Mouse (Mus musculus) limb, embryonic 15.5 days (tissue): Measurements from ENCODE around the gene Rgma. TPM values are rescaled to one million over a fixed set of nuclear protein-coding genes. Genes with fewer than 3 reads are reported as not detected.

ENCODE experiments used
- ATAC-seq: fragments of 200-750 bp; cut with Nextera tagmentation; 2 replicates; pipeline ENCODE4 v1.8.0; 2017; ENCODE audit warnings: low read depth, moderate TSS enrichment; ENCODE audit not compliant: insufficient number of reproducible peaks, low FRiP score, low TSS enrichment
- H3K27ac ChIP-seq: fragments of 300-500 bp; sonication (generic); 2 replicates; pipeline ENCODE4 v1.5.1; 2015; ENCODE audit warnings: moderate library complexity, mild to moderate bottlenecking, inconsistent platforms
- H3K27me3 ChIP-seq: fragments of 300-500 bp; sonication (generic); 2 replicates; pipeline ENCODE4 v1.6.1; 2015; ENCODE audit warnings: inconsistent platforms
- H3K36me3 ChIP-seq: fragments of 300-500 bp; sonication (generic); 2 replicates; pipeline ENCODE4 v1.6.1; 2015; ENCODE audit warnings: inconsistent platforms
- H3K4me1 ChIP-seq: fragments of 300-500 bp; sonication (generic); 2 replicates; pipeline ENCODE4 v1.6.1; 2015; ENCODE audit warnings: inconsistent platforms
- H3K4me2 ChIP-seq: fragments of 300-500 bp; sonication (generic); 2 replicates; pipeline ENCODE4 v1.6.1; 2015; ENCODE audit warnings: mild to moderate bottlenecking, inconsistent platforms
- H3K4me3 ChIP-seq: fragments of 300-500 bp; sonication (generic); 2 replicates; pipeline ENCODE4 v1.5.1; 2015; ENCODE audit warnings: mild to moderate bottlenecking, inconsistent platforms
- H3K9ac ChIP-seq: fragments of 300-500 bp; sonication (generic); 2 replicates; pipeline ENCODE4 v1.6.1; 2015; ENCODE audit warnings: inconsistent platforms
- H3K9me3 ChIP-seq: fragments of 300-500 bp; sonication (generic); 2 replicates; pipeline ENCODE4 v1.6.1; 2016; ENCODE audit warnings: inconsistent platforms
- WGBS: fragments of 180-500 bp; shearing (Covaris S2); methylation state at CpG from one replicate; pipeline ENCODE4 v1.1.7; 2015; 5-methylcytosine and 5-hydroxymethylcytosine counted together
- polyA plus RNA-seq: library from polyadenylated mRNA; unstranded; fragments of >200 nt; fragmentation: Nextera tagmentation; extraction: Ambion mirVana; gene quantifications from 2 replicates; pipeline ENCODE4 v1.2.1, GENCODE M21; 2015

Rgma gene
- polyA plus RNA-seq, 1 experiment from 2014 or later = 17.1 TPM

DNA sequence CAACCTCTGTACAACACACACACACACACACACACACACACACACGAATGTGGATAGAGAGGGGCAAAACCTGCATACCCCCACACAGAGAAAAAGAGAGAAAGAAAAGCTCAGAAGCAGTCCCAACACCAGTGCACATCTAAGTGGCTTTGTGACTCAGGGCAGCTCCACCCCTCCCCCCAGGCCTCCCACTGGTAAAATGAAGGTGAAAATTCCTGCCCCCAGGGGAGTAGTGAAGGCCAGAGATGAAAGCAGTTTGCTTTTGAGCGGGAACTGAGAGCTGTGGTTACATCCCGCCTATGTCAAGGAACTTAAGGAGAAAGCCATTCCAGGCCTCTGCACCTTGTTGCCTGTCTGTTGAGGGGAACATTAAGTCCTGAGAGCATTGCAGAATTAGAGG lies 28.2 kb downstream of the Rgma start:
- Histone ChIP-seq H3K4me1 (peaks cover 41% of the 10 kb centered on the region), H3K27ac (no peak overlapping the region), H3K9me3 (no peaks in the 10 kb centered on the region), H3K9ac (no peak overlapping the region), H3K4me3 (no peak overlapping the region), H3K4me2 (no peak overlapping the region), H3K36me3 (peaks cover 32% of the 10 kb centered on the region), H3K27me3 (no peaks in the 10 kb centered on the region)
- WGBS = 26% methylated on average over 3 of the region's 3 CpGs
- no peak for ATAC-seq

DNA sequence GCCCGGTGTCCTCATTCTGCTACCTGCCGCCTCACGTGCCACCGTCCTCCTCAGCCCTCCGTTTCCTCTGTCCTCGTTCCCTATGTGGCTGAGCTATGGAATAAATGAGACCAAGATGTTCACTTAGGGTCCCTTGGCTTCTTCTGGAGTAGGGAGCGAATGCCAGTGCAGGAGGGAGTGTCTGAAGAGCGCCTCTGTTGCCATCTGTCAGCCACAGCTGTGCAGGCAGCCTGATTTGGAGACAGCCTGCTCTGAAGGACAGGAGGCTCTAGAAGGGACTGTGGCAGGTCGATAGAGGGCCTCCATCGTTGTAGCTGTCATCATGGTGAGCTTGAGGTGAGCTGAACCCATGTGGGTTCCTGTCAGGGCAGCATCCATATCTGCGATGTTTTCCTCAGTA lies 30.2 kb downstream of the Rgma start:
- Histone ChIP-seq H3K9me3 (no peaks in the 10 kb centered on the region), H3K27me3 (no peaks in the 10 kb centered on the region), H3K36me3 (peaks cover 45% of the 10 kb centered on the region)

DNA sequence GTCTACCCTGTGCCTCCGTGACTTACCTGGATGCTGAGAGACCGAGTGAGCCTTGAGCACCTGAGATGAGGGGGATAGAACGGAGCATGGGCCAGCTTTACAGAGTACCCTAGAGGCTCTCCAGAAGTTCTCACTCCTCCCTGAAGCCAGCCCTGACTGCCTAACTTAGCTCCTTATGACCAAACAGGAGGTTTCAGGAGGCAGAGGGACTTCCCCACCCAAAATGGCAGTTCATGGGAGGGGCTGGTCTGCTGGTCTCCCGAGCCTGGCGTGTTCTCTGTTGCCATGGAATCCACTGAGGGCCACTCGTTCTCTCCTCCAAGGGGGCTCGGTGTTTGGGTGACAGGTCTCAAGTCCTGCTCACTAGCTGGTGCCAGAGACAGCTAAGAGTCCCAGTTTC lies 36.2 kb downstream of the Rgma start:
- Histone ChIP-seq H3K27me3 (no peaks in the 10 kb centered on the region), H3K4me2 (no peak overlapping the region), H3K9me3 (no peaks in the 10 kb centered on the region), H3K36me3 (peaks cover 71% of the 10 kb centered on the region), H3K4me1 (peaks cover 44% of the 10 kb centered on the region), H3K9ac (no peak overlapping the region), H3K27ac (peak overlapping the region; percentile 65), H3K4me3 (no peak overlapping the region)
- no peak for ATAC-seq
- WGBS = 69% methylated on average over 7 of the region's 7 CpGs

More for the DNA sequence above, 30.2 kb downstream of the Rgma start:
- Histone ChIP-seq H3K27ac (no peak overlapping the region), H3K9ac (no peak overlapping the region), H3K4me1 (peaks cover 21% of the 10 kb centered on the region), H3K4me2 (no peak overlapping the region), H3K4me3 (no peak overlapping the region)
- ATAC-seq = no peak
- WGBS = 93% methylated on average over 11 of the region's 11 CpGs

DNA sequence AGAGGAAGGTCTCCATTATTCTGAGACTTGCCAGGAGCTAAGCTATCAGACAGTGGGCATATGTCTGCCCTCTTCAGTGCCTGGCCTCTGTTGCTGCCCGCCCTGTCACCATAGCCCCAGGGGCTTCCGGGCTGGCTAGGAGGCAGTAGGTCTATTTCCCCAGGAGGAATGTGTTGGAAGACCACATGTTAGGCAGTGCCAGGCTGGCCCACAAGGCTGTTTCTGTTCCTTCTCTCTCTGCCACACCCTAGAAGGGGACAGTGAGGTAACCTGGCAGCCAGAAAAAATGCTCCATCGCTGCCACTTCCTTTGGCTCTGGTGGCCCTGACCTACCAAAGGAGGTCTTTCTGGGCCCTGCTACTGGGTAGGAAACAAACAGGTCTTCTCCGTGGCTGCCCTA lies 36.7 kb downstream of the Rgma start:
- Histone ChIP-seq H3K9me3 (no peaks in the 10 kb centered on the region), H3K4me3 (no peak overlapping the region), H3K4me1 (peaks cover 44% of the 10 kb centered on the region), H3K27ac (peak overlapping the region; percentile 65), H3K4me2 (no peak overlapping the region), H3K27me3 (no peaks in the 10 kb centered on the region), H3K9ac (no peak overlapping the region), H3K36me3 (peaks cover 71% of the 10 kb centered on the region)
- 0 out of 2 replicates have a peak, but pooled peaks have one; percentile 20 for ATAC-seq
- 72% methylated on average over 4 of the region's 4 CpGs for WGBS

DNA sequence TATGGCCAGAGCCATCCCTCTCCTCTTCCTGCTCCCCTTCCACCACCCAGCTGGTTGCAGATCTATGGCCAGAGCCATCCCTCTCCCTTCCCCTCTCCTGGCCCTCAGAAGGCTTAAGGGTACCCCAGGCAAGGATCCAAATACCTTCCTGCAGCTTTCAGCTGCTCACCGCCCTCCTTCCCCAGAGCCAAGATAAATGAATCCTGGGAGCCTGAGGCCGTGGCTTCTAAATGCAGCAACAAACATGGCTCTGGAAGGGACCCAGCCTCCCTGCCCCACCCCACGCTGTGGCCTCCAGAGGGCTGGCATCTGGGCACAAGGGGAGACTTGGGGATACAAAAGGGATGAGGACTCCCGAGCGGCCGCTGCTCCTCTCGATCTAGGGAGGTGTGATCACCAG lies 37.1 kb downstream of the Rgma start:
- Histone ChIP-seq H3K27ac (peak overlapping the region; percentile 65), H3K4me2 (no peak overlapping the region), H3K36me3 (peaks cover 72% of the 10 kb centered on the region), H3K9me3 (no peaks in the 10 kb centered on the region), H3K4me3 (no peak overlapping the region), H3K4me1 (peaks cover 44% of the 10 kb centered on the region), H3K9ac (no peak overlapping the region), H3K27me3 (no peaks in the 10 kb centered on the region)
- no peak; the same call in 1 of the 2 replicates for ATAC-seq
- WGBS = 55% methylated on average over 7 of the region's 7 CpGs

DNA sequence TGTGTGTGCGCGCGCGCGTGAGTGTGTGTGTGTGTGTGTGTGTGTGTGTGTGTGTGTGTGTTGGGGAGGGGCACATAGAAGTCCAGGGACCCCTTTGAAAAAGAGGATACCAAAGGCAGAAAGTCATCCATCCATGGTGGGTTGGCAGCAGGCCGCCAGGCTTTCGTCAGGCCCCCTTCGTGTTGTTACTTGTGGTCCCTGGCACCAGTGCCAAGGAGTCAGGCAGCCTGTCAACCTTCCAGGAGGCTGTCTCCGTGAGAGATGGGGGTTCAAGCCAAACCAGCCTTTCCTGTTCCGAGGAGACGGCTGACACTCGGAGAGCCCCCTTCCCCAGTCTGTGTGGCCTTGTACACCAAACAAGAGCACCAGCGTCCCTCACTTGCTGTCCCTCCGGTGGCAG lies 38.9 kb downstream of the Rgma start:
- H3K36me3 ChIP-seq = peaks cover 81% of the 10 kb centered on the region
- no peak for ATAC-seq
- WGBS = 51% methylated on average over 14 of the region's 14 CpGs

DNA sequence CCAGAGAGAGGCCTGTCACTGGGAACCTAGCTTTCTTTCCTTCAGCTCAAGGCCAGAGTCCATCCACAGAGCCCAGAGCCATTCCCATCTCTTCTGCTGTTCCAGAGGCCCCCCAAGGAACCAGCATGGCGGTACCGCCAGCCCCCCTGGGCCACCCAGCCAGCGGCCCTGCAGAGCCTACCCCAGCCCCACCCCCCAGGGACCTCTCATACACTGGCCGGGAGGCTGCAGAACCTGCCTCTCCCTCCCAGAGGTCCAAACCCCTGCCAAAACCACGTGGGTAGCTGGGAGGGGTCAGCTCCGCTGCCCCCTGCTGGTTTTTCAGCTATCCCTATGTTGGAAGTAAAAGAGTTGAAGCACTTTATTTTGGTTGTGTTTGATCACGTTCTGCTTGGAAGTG lies 44.1 kb downstream of the Rgma start:
- H3K9me3 ChIP-seq = no peaks in the 10 kb centered on the region
- H3K36me3 ChIP-seq = peaks cover 44% of the 10 kb centered on the region
- H3K4me3 ChIP-seq = no peak overlapping the region
- 43% methylated on average over 7 of the region's 7 CpGs for WGBS
- peak overlapping the region; percentile 3; the same call in 1 of the 2 replicates for H3K27ac ChIP-seq
- H3K4me1 ChIP-seq = peaks cover 50% of the 10 kb centered on the region
- H3K9ac ChIP-seq = no peak overlapping the region
- H3K4me2 ChIP-seq = no peak overlapping the region
- H3K27me3 ChIP-seq = no peaks in the 10 kb centered on the region
- no peak for ATAC-seq

More for the DNA sequence above, 38.9 kb downstream of the Rgma start:
- no peak overlapping the region for H3K4me2 ChIP-seq
- peak overlapping the region; percentile 57 for H3K27ac ChIP-seq
- no peaks in the 10 kb centered on the region for H3K9me3 ChIP-seq
- no peaks in the 10 kb centered on the region for H3K27me3 ChIP-seq
- H3K9ac ChIP-seq = no peak overlapping the region
- H3K4me3 ChIP-seq = no peak overlapping the region
- peaks cover 55% of the 10 kb centered on the region for H3K4me1 ChIP-seq

DNA sequence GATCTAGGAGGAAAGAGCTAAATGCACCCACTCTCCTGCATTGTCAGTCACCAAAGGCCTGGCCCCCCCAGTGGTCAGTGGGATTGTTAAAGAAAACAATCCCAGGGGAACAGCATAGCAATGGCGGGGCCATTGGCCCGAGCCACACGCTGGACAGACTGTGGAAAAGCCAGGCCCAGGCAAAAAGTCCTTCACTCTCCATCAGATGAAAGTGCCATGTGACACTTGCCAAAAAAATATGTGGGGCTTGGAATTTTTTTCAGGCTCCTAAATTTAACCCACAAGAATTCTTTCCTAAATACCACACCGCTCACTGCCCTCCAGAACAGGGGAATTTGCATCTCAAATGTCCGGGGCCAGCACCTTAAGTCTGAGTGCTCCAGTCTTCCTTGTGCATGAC lies 45.5 kb downstream of the Rgma start:
- ATAC-seq = no peak
- H3K4me1 ChIP-seq = peaks cover 41% of the 10 kb centered on the region
- H3K27ac ChIP-seq = peak overlapping the region; percentile 68; the same call in 1 of the 2 replicates
- no peaks in the 10 kb centered on the region for H3K9me3 ChIP-seq
- H3K4me3 ChIP-seq = no peak overlapping the region
- H3K36me3 ChIP-seq = peaks cover 33% of the 10 kb centered on the region
- H3K9ac ChIP-seq = no peak overlapping the region
- H3K4me2 ChIP-seq = no peak overlapping the region
- H3K27me3 ChIP-seq = no peaks in the 10 kb centered on the region
- WGBS = 46% methylated on average over 5 of the region's 5 CpGs

DNA sequence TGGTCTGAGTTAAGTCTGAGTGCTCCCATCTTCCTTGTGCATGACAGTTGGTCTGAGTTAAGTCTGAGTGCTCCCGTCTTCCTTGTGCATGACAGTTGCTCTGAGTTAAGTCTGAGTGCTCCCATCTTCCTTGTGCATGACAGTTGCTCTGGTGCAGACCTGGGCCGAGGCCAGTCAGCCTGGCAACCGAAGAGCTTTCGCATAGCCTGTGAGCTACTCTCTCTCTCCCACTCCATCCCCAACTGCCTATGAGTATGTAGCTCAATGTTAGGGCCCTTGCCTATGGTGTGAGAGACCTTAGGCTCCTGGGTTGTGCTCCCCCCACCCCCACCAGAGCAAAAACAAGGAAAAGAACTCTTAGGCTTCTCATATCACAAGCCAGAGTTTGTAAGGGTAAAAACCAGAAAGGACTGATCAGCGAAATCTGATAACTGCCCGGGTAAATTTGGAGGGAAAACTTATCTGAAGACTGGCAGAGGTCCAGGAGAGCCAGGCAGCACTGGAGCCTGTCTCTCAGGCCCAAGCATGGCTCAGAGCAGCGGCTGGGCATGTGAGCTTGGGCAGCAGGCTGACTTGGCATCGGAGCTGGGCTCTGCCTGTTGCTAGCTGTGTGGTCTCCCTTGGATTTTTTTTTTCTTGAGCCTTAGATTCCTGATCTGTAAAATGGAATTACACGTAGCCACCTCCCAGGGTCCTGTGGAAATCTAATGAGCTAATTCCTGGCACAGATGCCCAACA lies 46.1 kb downstream of the Rgma start:
- H3K9ac ChIP-seq = no peak overlapping the region
- H3K36me3 ChIP-seq = peaks cover 28% of the 10 kb centered on the region
- ATAC-seq = no peak
- 43% methylated on average over 9 of the region's 9 CpGs for WGBS
- H3K4me2 ChIP-seq = no peak overlapping the region
- H3K9me3 ChIP-seq = no peaks in the 10 kb centered on the region
- peak overlapping the region; percentile 64; the same call in 1 of the 2 replicates for H3K27ac ChIP-seq
- no peak overlapping the region for H3K4me3 ChIP-seq
- peaks cover 41% of the 10 kb centered on the region for H3K4me1 ChIP-seq
- H3K27me3 ChIP-seq = no peaks in the 10 kb centered on the region

DNA sequence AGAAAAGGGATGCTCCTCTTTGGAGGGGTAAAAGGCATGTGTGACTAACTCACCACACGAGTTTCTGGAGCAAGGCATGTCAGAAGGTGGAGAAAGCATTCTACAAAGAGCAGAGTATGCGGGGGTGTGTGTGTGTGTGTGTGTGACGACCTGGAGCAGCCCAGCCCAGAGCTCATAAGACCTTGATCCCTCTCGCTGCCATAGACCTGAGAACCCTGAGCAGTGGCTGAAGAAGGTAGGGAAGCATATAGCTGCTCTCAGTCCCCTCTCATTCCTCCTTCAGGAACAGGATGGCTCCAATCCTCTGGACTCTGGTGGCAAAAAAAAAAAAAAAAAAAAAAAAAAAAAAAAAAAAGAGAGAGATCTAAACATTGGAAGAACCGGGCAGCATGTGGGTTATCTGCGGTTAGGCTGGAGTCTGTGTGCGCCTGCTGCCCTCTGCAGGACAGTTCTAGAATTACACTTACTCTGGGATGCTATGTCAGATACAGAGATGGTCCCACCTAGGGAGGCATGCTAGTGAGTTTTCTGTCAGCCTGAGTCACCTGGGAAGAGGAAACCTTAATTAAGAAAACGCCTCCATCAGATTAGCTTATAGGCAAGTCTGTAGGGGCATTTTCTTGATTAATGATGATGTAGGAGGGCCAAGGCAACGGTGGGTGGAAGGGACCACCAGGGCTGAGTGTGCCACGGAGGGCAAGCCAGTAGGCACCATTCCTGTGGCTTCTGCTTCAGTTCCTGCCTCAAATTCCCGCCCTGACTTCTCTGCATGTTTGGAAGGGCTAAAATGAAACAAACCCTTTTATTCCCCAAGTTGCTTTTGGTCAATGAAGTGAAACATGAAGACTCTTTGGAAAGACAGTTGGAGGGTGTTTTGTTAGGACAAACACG lies 47.2 kb downstream of the Rgma start:
- WGBS = 27% methylated on average over 12 of the region's 12 CpGs
- Histone ChIP-seq H3K27ac (no peak overlapping the region), H3K4me2 (no peak overlapping the region)

DNA sequence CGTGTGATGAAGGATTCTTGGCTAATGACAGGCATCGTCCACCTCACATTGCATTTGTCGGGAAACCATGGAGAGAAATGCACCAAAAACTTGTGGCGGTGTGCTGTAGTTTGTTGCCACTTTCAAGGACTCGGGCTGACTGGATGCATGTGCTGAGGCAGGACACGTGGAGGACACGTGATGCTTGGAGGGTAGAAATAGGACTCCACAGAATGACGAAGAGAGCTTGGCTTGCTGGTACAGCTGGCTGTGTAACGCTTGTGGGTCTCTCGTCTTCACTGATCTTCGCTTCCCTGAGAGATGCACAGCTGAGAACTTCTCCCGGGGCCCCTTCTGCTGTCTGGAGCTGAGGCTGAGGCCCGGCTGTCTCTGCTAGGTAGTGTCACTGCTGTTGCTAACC lies 47.9 kb downstream of the Rgma start:
- Histone ChIP-seq H3K4me3 (no peak overlapping the region), H3K4me2 (no peak overlapping the region), H3K4me1 (peaks cover 38% of the 10 kb centered on the region), H3K9ac (no peak overlapping the region), H3K9me3 (no peaks in the 10 kb centered on the region), H3K27ac (no peak overlapping the region), H3K27me3 (no peaks in the 10 kb centered on the region), H3K36me3 (peaks cover 29% of the 10 kb centered on the region)
- no peak for ATAC-seq
- WGBS = 64% methylated on average over 13 of the region's 13 CpGs

More for the DNA sequence above, 47.2 kb downstream of the Rgma start:
- peaks cover 41% of the 10 kb centered on the region for H3K4me1 ChIP-seq
- ATAC-seq = no peak
- H3K9me3 ChIP-seq = no peaks in the 10 kb centered on the region
- H3K27me3 ChIP-seq = no peaks in the 10 kb centered on the region
- no peak overlapping the region for H3K9ac ChIP-seq
- peaks cover 29% of the 10 kb centered on the region for H3K36me3 ChIP-seq
- H3K4me3 ChIP-seq = no peak overlapping the region

DNA sequence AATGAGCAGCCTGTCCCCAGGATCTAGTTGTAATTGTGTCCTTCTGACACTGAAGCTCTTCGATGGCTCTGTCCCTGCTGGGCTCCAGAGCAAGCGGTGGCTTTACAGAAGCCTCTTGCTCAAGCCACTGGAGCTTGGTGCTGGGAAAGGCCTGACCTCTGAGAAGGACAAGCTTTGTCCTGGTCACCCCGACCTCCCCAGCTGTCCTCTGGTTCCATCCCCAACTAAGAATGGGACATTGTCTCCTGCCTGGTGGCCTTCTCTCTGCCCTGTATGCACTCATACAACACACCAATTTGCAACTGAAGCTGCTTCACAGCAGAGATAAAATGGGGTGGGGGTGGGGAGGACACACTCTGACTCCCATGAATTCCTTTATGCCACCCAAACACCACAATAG lies 48.9 kb downstream of the Rgma start:
- H3K9ac ChIP-seq = no peak overlapping the region
- 0 out of 2 replicates have a peak overlapping the region, but pooled peaks have one; percentile 43 for H3K27ac ChIP-seq
- no peak for ATAC-seq
- H3K36me3 ChIP-seq = peaks cover 30% of the 10 kb centered on the region
- no peaks in the 10 kb centered on the region for H3K9me3 ChIP-seq
- 68% methylated on average over 3 of the region's 3 CpGs for WGBS
- H3K4me3 ChIP-seq = no peak overlapping the region
- no peaks in the 10 kb centered on the region for H3K27me3 ChIP-seq
- no peak overlapping the region for H3K4me2 ChIP-seq
- H3K4me1 ChIP-seq = peaks cover 29% of the 10 kb centered on the region
